Mouse (Mus musculus): ENCODE measurements around the gene Ubqln1. TPM values are rescaled to one million over a fixed set of nuclear protein-coding genes. Genes with fewer than 3 reads are reported as not detected.

Ubqln1 gene
- polyA plus RNA-seq, 1 experiment from 2014 or later = 136 TPM

Other genes with a start within 250 kb of the Ubqln1 start
- 3.5 and 3.8 TPM in 2 replicates for gene Klhl3, start 102.1 kb downstream of the Ubqln1 start, polyA plus RNA-seq (2014; fragmentation: Nextera tagmentation; extraction: Ambion mirVana)
- 50.6 and 54.5 TPM in 2 replicates for gene Hnrnpa0, start 87.1 kb downstream of the Ubqln1 start, polyA plus RNA-seq (2014; fragmentation: Nextera tagmentation; extraction: Ambion mirVana)
- 39.4 and 42.1 TPM in 2 replicates for gene Idnk, start 58.0 kb downstream of the Ubqln1 start, polyA plus RNA-seq (2014; fragmentation: Nextera tagmentation; extraction: Ambion mirVana)
- 22.9 and 23.3 TPM in 2 replicates for gene Gkap1, start 60.0 kb upstream of the Ubqln1 start, polyA plus RNA-seq (2014; fragmentation: Nextera tagmentation; extraction: Ambion mirVana)
- gene Kif27, start 143.5 kb upstream of the Ubqln1 start, polyA plus RNA-seq (2014; fragmentation: Nextera tagmentation; extraction: Ambion mirVana) = 1.0 and 1.1 TPM in 2 replicates
- gene 2210016F16Rik, start 169.6 kb upstream of the Ubqln1 start, polyA plus RNA-seq (2014; fragmentation: Nextera tagmentation; extraction: Ambion mirVana) = 21.0 and 22.5 TPM in 2 replicates
- gene Rmi1, start 186.6 kb upstream of the Ubqln1 start, polyA plus RNA-seq (2014; fragmentation: Nextera tagmentation; extraction: Ambion mirVana) = 33.2 and 35.7 TPM in 2 replicates
- gene Hnrnpk, start 187.7 kb upstream of the Ubqln1 start, polyA plus RNA-seq (2014; fragmentation: Nextera tagmentation; extraction: Ambion mirVana) = 2,216 and 2,331 TPM in 2 replicates

All from limb, embryonic 11.5 days (tissue).